Mouse (Mus musculus) embryonic fibroblast, embryonic 13.5 days (primary cell): ENCODE data around the gene Ppargc1a.

Source experiments
- CTCF ChIP-seq: IDR thresholded peaks from 2 replicates; pipeline ENCODE4 v1.5.1; 2011; ENCODE audit warnings: mild to moderate bottlenecking, control low read depth, low read length, moderate library complexity, borderline replicate concordance; ENCODE audit not compliant: insufficient read depth
- POLR2A ChIP-seq: IDR thresholded peaks from 2 replicates; pipeline ENCODE4 v1.6.1; 2011; ENCODE audit warnings: low read depth, mild to moderate bottlenecking, control low read depth, low read length, moderate library complexity

- TF ChIP-seq CTCF (no peak), POLR2A (no peak)
Observed at GRCm38 (mm10) chr5:51432031-51432430, 135.5 kb downstream of the Ppargc1a start.
